Mouse (Mus musculus): ENCODE measurements around the gene Josd2.
A peak's percentile ranks its signal among the peaks of the same experiment; 100 is the strongest.

Josd2 gene

DNA sequence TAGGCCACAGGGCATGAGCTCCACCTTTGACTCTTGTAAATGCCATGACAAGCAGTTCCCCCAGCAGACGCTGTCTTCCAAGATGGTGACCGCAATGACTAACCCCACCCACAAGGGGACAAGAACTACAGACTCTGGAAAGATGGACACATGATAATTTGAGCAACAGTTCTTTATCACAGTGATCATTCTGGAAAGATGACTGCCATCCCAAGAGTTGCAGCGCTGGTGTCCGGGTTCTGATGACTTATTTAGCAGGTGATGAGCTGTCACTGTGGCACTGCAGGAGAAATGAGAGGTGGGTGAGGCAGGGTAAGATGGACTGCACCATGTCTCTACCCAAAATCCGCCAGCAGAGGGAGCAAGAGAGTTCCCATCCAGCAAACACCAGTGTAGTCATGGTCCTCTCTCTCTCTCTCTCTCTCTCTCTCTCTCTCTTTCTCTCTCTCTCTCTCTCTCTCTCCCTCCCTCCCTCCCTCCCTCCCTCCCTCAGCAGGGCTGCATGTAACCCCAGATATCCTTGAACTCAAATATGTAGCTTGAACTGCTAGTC lies 33.9 kb downstream of the Josd2 start:
- DNase-seq, result peak; percentile 64

DNA sequence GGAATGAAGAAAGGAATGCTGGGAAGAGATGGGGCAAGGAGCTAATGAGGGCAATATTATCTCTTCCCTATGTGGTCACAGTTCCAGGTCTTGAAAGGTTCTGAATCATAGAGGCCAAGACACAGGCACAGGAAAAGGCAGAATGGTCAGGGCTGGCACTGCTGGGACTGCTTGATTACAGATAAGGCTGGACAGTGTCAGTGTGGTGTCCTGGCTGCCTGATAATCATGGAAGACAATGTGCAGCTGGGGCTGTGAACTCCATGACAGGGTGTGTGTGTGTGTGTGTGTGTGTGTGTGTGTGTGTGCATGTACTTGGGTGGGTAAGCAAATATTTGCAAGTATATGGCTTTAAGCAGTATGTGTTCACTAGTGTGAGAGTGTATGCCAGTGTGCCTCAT lies 39.7 kb downstream of the Josd2 start:
- no peak for DNase-seq

DNA sequence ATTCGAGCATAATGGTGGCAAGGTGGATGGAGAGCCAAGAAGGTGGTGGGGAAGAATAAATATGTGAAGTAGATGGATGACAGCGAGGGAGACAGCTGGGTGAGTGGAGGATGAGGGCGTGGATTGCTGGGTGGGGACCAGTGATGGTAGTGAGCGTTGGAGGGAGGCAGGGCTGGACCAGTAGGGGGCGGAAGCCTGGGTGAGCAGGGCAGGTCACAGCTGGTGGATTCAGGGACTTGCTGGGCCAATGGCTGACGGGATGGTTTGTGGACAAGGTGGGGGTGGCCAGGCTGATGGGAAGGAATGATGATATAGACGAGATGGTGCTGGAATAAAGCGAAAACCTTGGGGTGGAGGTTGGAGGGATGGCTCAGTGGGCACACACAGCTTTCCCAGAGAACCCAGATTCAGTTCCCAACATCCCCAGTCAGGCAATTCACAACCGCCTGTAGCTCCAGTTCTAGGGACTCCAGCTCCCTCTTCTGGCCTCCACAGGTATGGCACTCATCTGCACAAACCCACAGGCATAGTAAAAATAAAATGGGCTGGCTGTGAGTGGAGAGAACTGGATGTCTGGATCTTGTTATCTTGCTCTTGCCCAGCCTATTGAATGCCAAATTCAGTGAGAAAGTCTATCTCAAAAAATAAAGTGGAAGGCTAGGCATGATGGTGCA lies 51.6 kb downstream of the Josd2 start:
- no peak for DNase-seq

DNA sequence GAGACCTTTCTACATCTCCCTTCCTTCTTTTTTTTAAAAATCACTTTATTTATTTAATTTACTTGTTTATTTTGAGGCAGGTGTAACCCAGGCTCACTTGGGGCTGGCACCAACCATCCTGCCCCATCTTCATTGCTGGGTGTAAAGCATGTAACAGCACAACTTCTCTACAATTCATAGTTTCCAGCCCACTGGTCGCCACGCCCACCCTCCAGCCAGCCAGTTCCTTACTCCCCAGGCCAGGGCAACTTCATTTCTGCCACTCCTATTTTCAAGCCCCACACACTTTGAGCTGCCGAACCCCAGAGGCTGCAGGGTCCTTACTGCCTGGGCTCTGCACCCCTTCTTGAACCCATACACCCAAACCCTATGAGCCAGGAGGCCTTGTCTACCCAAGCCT lies 53.2 kb downstream of the Josd2 start:
- DNase-seq, result no peak

Measured in cerebellum, adult 11-12 months (tissue).